8 mouse cellular contexts compared by ENCODE assay signal in the genomic region with DNA sequence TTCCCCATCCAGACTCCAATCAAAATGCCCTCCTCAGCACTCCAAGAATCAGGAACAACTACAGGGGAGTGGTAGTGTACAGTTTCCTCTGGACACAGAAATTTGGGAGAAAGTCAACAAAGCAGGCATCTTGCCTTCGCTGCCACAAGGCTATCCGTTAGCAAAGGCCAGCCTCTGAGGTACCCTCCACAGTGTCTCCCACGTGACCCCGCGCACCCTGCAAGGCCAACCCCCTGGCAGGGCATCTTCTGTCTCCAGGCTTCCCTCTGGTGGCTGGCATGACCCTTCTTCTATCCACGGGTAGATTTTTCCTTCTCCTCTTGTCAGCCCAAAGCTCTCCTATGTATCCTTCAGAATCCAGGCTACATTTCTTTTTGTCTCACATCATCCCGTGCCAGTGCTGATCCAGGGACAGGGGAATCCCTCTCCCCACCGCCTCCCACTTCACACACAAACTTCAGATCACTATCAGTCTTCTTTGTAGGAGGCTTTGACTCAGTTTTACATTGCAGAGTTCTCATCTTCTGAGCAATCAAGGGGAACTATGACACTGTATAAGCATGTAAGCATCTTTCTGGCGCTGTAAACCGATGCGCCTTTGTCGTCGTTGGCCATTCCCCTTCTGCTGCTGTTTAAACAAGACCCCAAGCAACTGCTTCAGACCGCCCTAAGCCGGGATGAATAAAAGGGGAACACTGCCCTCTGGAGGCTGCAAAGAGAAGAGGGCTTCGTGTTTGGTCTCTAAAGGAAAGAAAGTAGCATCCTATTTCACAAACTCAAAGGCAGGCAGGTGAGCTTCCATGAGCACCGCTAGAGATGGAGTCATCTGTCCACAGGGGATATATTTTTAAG.
DNase-seq lines count a peak whose midpoint lies in the region; ATAC-seq and TF ChIP-seq lines count a peak whose summit lies in the region.

No protein-coding gene starts in this region.

- no peak overlapping the region for H3K9ac ChIP-seq in heart, embryonic 13.5 days
- no peak overlapping the region for H3K9ac ChIP-seq in kidney, postnatal 0 days (ENCODE audit: low read depth, low read length)
- no peak overlapping the region for H3K9ac ChIP-seq in stomach, embryonic 15.5 days

- peaks cover 3% of the 10 kb centered on the region; the same call in 1 of the 2 replicates for H3K4me1 ChIP-seq in heart, embryonic 13.5 days
- H3K4me1 ChIP-seq in kidney, postnatal 0 days (replicated peaks; ENCODE audit: insufficient read depth, low read length): no peaks in the 10 kb centered on the region
- H3K4me1 ChIP-seq in stomach, embryonic 15.5 days: no peaks in the 10 kb centered on the region

- no peaks in the 10 kb centered on the region for H3K9me3 ChIP-seq in heart, embryonic 13.5 days
- no peaks in the 10 kb centered on the region for H3K9me3 ChIP-seq in kidney, postnatal 0 days (replicated peaks; ENCODE audit: low read length)
- no peaks in the 10 kb centered on the region for H3K9me3 ChIP-seq in stomach, embryonic 15.5 days

- TF ChIP-seq CTCF in kidney, postnatal 0 days (IDR thresholded peaks at IDR 0.05; ENCODE audit: low read depth): peak; percentile 80

- H3K27ac ChIP-seq in heart, embryonic 13.5 days (replicated peaks): no peak overlapping the region
- H3K27ac ChIP-seq in kidney, postnatal 0 days: no peak overlapping the region
- no peak overlapping the region for H3K27ac ChIP-seq in stomach, embryonic 15.5 days

- H3K4me3 ChIP-seq in heart, embryonic 13.5 days: no peak overlapping the region
- H3K4me3 ChIP-seq in kidney, postnatal 0 days (replicated peaks; ENCODE audit: low read depth, low read length): no peak overlapping the region
- H3K4me3 ChIP-seq in stomach, embryonic 15.5 days (replicated peaks): no peak overlapping the region

- peak overlapping the region; percentile 43 for H3K4me2 ChIP-seq in heart, embryonic 13.5 days
- H3K4me2 ChIP-seq in kidney, postnatal 0 days (ENCODE audit: low read length): no peak overlapping the region
- H3K4me2 ChIP-seq in stomach, embryonic 15.5 days: 0 out of 2 replicates have a peak overlapping the region, but pooled peaks have one; percentile 11

- WGBS in heart, embryonic 13.5 days: 28% methylated on average over 17 of the region's 17 CpGs
- WGBS in kidney, postnatal 0 days: 30% methylated on average over 17 of the region's 17 CpGs
- WGBS in stomach, embryonic 15.5 days: 27% methylated on average over 17 of the region's 17 CpGs

- DNase-seq in CD4-positive, CD25-positive, alpha-beta regulatory T cell, adult 2 months (ENCODE audit: low read depth, low spot score): peak; percentile 8
- peak; percentile 40 for DNase-seq in MN1 (ENCODE audit: low spot score)
- peak; percentile 88 for DNase-seq in kidney, postnatal 0 days (ENCODE audit: low spot score)

- no peaks in the 10 kb centered on the region for H3K27me3 ChIP-seq in heart, embryonic 13.5 days (replicated peaks)
- H3K27me3 ChIP-seq in kidney, postnatal 0 days (ENCODE audit: insufficient read depth, low read length): no peaks in the 10 kb centered on the region
- H3K27me3 ChIP-seq in stomach, embryonic 15.5 days (replicated peaks): no peaks in the 10 kb centered on the region

- no peak for ATAC-seq in CD4-positive, CD25-positive, alpha-beta regulatory T cell, adult 4 months
- peak; percentile 68 for ATAC-seq in common myeloid progenitor, adult 5-6 weeks (replicated peaks; ENCODE audit: low read depth, poor library complexity, severe bottlenecking)
- no peak for ATAC-seq in heart, embryonic 13.5 days (ENCODE audit: extremely low read depth, insufficient number of reproducible peaks, low FRiP score, low TSS enrichment)
- 0 out of 2 replicates have a peak, but pooled peaks have one; percentile 52 for ATAC-seq in kidney, postnatal 0 days (replicated peaks; ENCODE audit: low FRiP score, low read depth)
- ATAC-seq in megakaryocyte-erythroid progenitor cell, adult 5-6 weeks (replicated peaks; ENCODE audit: low FRiP score, low TSS enrichment, poor library complexity, severe bottlenecking): peak; percentile 76
- 0 out of 2 replicates have a peak, but pooled peaks have one; percentile 10 for ATAC-seq in stomach, embryonic 15.5 days (ENCODE audit: insufficient read depth, low FRiP score, low read depth)

- no peaks in the 10 kb centered on the region for H3K36me3 ChIP-seq in heart, embryonic 13.5 days
- no peaks in the 10 kb centered on the region for H3K36me3 ChIP-seq in kidney, postnatal 0 days (ENCODE audit: insufficient read depth, low read length)
- H3K36me3 ChIP-seq in stomach, embryonic 15.5 days: no peaks in the 10 kb centered on the region

Comparison
In these comparisons a context has a peak if more than half of its experiments do, and no peak if none do; other contexts are left out.
1. DNase-seq: peak in every context shown above with its lines; median percentile 88 in kidney, postnatal 0 days; 40 in MN1; 8 in CD4-positive, CD25-positive, alpha-beta regulatory T cell, adult 2 months.
2. ATAC-seq: peak in common myeloid progenitor, adult 5-6 weeks (single experiment), kidney, postnatal 0 days (single experiment), megakaryocyte-erythroid progenitor cell, adult 5-6 weeks (single experiment) and stomach, embryonic 15.5 days (single experiment); none in CD4-positive, CD25-positive, alpha-beta regulatory T cell, adult 4 months (single experiment) and heart, embryonic 13.5 days (single experiment).